Mouse (Mus musculus) ovary, postnatal 14 days (tissue): ENCODE results near the gene Comtd1.

Source experiments
- DNase-seq: peaks from one replicate; pipeline ENCODE4 v3.0.0; 2022; ENCODE audit warnings: low spot score

Gene Comtd1

GRCm38 (mm10) chr14:21848166-21849154, at the start of gene Comtd1:
Gene Comtd1, minus strand, starts transcription at chr14:21848977.
- DNase-seq, result peak; percentile 97

- DNase-seq, result no peak
Measured at GRCm38 (mm10) chr14:21892341-21892659, 43.5 kb upstream of the Comtd1 start.

- peak; percentile 24 for DNase-seq
Measured at GRCm38 (mm10) chr14:21891581-21892340, 43.0 kb upstream of the Comtd1 start.

GRCm38 (mm10) chr14:21890430-21890829, 41.7 kb upstream of the Comtd1 start:
- DNase-seq, result no peak

GRCm38 (mm10) chr14:21866816-21867215, 18.0 kb upstream of the Comtd1 start:
- DNase-seq, result no peak

GRCm38 (mm10) chr14:21866291-21866690, 17.5 kb upstream of the Comtd1 start:
- DNase-seq, result no peak

- no peak for DNase-seq
Measured at GRCm38 (mm10) chr14:21856886-21857285, 8.1 kb upstream of the Comtd1 start.

GRCm38 (mm10) chr14:21855961-21856360, 7.2 kb upstream of the Comtd1 start:
- DNase-seq, result no peak

GRCm38 (mm10) chr14:21854271-21854670, 5.5 kb upstream of the Comtd1 start:
- no peak for DNase-seq

GRCm38 (mm10) chr14:21853456-21854109, 4.8 kb upstream of the Comtd1 start:
- DNase-seq, result peak; percentile 66

GRCm38 (mm10) chr14:21851996-21852791, 3.4 kb upstream of the Comtd1 start:
- DNase-seq, result no peak

GRCm38 (mm10) chr14:21850419-21851127, 1.8 kb upstream of the Comtd1 start:
- no peak for DNase-seq

GRCm38 (mm10) chr14:21849524-21850418, 994 bp upstream of the Comtd1 start:
- DNase-seq, result no peak

GRCm38 (mm10) chr14:21847381-21848165, 1.2 kb downstream of the Comtd1 start:
- no peak for DNase-seq

- DNase-seq, result no peak
Measured at GRCm38 (mm10) chr14:21846827-21847380, 1.9 kb downstream of the Comtd1 start.

- no peak for DNase-seq
Measured at GRCm38 (mm10) chr14:21843263-21843662, 5.5 kb downstream of the Comtd1 start.

- no peak for DNase-seq
Measured at GRCm38 (mm10) chr14:21841819-21842592, 6.8 kb downstream of the Comtd1 start.
